Mouse (Mus musculus): ENCODE measurements around the gene Nr2f6.

Gene Nr2f6

DNA sequence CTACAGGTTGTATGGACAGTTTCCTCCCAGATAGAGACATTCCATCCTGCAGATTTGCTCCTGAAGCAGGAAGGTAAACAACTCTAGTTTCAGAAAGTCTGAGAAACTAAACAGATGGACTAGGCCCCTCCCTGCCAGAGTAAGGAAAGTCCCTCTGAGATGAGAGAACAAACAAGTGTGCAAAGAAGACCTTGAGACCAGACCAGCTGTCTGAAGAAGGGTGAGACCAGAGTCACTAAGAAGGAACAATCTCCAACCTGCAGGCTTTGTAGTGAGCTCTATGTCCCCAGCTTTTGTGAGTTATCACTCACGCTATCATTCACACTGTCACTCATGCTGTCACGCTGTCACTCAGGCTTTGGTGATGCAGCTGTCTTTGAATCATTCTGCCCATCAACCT lies 9.9 kb upstream of the Nr2f6 start:
- DNase-seq (ENCODE audit: low spot score in 2 of 2) = no peak

DNA sequence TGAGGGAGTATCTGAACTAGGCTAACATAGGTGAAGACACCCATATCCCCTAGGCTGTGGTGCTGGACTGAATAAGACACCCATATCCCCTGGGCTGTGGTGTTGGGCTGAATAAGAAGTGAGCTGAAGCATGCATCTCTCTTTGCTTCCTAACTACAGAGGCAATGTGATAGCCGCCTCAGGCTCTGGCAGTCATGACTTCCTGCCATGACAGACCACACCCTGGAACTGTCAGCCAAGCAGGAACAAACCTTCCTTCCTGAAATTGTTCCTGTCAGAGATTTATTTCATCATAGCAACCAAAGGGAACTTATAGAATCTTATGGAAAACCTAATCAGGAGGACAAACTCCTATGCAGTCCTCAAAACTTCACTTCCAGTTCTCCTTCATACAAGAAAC lies 6.5 kb upstream of the Nr2f6 start:
- DNase-seq (ENCODE audit: low spot score in 2 of 2) = no peak

DNA sequence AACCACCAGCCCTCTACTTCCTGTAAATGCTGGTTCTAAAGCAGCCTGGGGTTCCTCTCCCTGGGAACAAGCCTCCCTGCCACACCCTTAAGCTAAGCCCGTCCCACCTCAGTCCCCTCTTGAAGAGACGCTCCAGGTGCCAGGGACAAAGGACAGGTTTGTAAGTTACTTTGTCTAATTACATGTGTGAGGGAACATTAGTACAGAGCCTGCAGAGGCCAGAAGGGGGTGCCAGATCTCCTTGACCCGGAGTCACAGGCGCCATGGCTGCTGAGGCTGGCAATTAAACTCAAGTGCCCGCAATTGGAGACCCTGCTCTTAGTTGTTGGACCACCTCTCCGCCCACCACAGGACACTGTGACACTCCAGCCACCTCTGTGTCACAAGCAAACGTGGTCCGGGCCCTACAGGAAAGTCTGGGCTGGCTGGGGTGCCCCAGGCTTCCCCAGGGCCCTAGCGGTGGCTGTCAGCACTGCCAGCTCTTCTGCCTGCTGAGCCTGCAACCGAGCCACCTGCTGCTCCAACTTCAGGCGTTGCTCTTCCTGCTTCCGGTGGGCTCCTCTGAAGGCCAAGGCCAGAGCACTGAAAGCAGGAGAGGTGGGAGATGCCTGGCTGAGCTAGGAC lies 3.6 kb upstream of the Nr2f6 start:
- no peak for DNase-seq (ENCODE audit: low spot score in 2 of 2)

DNA sequence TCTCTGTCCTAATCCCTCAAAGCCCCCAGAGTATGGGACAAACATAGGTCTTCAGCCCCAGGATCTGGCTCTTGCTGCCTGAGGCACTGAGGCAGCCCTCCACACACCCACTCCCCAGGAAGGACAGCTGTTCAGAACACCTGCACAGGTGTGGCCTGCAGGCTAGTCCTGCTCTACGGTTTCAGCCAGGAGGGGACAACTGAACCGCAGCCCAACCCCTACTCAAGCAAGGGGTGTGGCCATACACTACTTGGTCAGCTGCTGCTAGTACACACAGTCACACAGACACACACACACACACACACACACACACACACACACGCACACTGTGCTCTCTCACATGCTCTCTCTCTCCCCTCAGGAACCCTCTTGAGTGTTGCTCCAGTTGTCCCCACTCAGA lies 2.1 kb upstream of the Nr2f6 start:
- no peak for DNase-seq (ENCODE audit: low spot score in 2 of 2)

- DNase-seq (ENCODE audit: low spot score in 2 of 2) = no peak
Measured at GRCm38 (mm10) chr8:71383396-71383795, 1.6 kb upstream of the Nr2f6 start.

GRCm38 (mm10) chr8:71381971-71382961 lies 506 bp upstream of the Nr2f6 start:
- DNase-seq (ENCODE audit: low spot score in 2 of 2) = peak; percentile 80 to 82

DNA sequence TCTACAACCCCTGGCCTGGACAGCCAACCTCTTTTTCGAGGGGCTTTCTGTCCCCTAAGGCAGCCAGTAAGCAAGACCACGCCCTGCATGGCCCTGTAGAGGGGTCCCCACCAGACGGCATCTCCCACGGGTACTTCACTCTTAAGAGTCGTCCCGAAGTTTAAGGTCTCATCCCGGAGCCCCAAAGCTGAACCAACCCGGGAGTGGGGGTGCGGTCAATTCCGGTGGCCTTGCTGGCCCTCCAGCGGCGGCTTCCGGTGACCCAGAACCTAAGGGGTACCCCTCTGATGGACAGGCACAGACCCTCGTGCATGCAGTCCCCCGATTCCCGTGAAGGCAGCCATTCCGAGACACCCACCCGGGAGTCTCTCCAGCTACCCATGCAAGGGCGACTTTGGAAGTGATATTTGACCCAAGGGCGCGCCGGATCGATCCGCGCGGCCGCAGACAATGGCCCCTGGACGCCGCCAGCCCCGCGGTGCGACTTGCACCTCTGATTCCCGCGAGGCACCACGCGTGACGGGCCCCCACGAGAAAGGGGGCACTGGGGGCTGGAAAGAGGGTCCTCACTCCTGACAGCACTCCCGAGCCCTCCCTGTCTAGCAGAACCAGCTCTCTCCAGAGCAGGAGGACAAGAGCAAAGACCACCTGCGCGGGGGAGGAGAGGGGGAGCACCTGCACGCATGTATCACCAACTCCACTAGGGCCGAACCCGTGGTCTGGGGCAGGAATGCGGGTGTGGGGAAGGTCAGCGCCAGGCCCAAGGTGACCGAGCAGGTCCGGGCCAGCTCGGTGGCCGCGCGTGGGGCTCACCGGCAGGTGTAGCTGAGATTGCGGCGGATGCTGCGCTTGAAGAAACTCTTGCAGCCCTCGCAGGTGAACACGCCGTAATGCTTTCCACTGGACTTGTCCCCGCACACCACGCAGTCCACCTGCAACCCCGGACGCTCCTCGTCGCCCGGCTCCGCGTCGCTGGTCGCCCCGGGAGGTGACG lies 1.3 kb downstream of the Nr2f6 start:
- no peak for DNase-seq (ENCODE audit: low spot score in 2 of 2)

- no peak for DNase-seq (ENCODE audit: low spot score in 2 of 2)
Measured at GRCm38 (mm10) chr8:71379512-71380075, 2.2 kb downstream of the Nr2f6 start.

GRCm38 (mm10) chr8:71379008-71379407 lies 2.8 kb downstream of the Nr2f6 start:
- no peak for DNase-seq (ENCODE audit: low spot score in 2 of 2)

DNA sequence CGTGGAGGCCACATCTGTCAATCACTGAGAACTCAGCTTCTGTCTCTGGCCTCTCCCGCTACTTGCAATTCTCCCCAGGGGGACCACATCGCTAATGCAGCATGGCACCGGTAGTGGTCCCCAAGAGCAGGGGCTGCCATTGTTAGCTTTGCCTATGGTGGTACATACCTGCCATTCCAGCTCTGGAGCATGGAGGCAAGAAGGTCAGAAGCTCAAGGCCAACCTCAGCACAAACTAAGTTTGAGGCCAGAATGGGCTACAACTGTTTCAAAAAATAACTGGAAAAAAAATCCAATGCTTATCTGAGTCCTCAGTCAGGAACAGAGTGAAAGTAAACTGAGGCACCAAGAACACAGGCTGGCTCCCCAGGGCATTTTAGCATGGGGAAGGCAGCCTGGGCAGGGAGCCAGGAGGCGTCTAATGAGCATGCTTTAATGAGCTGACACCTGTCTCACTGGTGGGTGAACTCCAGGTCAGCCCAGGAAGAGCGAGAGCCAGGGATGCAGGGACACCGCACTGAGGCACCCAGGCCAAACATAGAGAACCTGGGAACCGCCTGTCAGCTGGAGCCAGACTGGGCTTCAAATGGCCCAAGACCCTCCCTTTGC lies 5.2 kb downstream of the Nr2f6 start:
- DNase-seq (ENCODE audit: low spot score in 2 of 2) = no peak

- DNase-seq (ENCODE audit: low spot score in 2 of 2) = peak; percentile 63 to 69
Measured at GRCm38 (mm10) chr8:71375581-71376422, 6.0 kb downstream of the Nr2f6 start.

DNA sequence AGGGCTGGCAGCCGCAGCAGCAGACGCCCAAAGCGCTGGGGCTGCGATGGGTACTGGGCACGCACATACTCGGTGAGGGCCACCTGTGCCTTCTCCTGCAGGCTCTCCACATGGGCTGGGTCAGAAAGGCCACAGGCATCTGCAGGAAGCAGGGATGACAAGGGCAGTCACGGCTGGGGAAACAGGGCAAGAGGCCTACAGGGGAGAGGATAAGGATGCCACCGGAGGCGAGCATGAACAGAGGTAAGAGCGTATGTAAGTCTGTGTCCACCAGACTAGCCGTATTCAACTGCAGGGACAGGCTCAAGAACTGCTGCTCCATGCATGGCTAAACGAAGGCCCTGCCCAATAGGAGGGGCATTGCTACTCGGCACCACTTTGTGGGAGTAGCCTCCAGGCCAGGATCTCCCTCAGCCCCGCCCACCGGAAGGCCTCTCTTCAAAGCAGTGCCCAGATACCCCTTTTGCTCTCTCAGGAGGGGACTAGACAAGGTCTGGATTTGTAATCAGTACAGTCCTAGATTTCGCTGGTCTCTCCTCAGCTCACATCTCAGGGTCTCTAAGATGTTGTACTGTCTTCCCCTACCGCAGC lies 7.0 kb downstream of the Nr2f6 start:
- peak; percentile 26 to 29 for DNase-seq (ENCODE audit: low spot score in 2 of 2)

GRCm38 (mm10) chr8:71373000-71373399 lies 8.8 kb downstream of the Nr2f6 start:
- DNase-seq (ENCODE audit: low spot score in 2 of 2) = no peak

DNA sequence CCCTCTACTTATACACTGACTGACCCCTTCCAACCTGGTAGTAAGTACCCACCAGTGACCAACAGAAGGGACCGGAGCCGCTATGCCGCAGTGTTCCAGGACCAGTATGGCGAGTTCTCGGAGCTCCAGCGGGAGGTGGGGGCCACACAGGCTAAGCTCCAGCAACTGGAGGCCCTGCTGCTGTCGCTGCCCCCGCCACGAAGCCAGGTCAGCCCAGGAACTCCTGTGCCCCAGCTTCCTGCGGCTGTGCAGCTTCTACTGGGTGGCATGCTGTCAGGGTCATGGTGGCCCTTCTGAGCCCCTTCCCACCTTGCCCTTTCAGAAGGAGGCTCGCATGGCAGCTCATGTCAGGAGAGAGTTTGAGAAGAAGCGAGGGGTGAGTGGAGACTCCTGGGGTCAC lies 9.3 kb downstream of the Nr2f6 start:
- DNase-seq (ENCODE audit: low spot score in 2 of 2) = no peak

DNA sequence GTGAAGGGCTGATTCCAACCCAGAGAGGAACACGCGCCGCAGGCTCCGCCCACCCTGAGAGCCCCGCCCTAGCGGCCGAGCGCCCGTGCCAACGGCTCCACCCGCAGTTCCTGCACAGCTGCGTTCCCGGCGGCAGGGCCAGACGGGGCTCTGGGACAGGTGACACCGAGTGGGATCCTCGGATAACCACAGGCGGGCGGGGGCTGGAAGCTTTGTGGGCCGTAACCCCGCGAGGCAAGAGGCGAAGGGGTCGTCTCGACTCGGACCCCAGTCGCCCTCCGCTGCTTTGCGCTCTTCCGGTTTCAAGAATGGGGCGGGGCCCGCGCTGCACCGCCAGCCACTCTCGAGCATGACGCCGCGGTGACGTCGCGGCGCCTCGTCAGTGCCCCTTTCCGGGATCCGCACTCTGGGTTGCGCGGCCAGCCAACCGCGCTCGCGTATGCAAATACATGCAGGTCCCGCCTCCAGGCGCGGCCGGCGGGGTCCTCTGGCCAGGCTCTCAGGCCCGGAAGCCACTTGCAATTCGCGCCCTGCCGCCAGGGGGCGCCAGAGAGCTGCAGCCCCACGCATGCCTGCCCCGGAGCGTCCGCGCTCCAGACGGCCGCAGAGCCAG lies 10.4 kb downstream of the Nr2f6 start, which contains the start of gene Ocel1:
Ocel1 (plus strand) TSS at position 63 of the 613 bp plus-strand sequence.
- DNase-seq (ENCODE audit: low spot score in 2 of 2) = peak; percentile 99

GRCm38 (mm10) chr8:71370711-71371235 lies 11.0 kb downstream of the Nr2f6 start:
- DNase-seq (ENCODE audit: low spot score in 2 of 2) = no peak

DNA sequence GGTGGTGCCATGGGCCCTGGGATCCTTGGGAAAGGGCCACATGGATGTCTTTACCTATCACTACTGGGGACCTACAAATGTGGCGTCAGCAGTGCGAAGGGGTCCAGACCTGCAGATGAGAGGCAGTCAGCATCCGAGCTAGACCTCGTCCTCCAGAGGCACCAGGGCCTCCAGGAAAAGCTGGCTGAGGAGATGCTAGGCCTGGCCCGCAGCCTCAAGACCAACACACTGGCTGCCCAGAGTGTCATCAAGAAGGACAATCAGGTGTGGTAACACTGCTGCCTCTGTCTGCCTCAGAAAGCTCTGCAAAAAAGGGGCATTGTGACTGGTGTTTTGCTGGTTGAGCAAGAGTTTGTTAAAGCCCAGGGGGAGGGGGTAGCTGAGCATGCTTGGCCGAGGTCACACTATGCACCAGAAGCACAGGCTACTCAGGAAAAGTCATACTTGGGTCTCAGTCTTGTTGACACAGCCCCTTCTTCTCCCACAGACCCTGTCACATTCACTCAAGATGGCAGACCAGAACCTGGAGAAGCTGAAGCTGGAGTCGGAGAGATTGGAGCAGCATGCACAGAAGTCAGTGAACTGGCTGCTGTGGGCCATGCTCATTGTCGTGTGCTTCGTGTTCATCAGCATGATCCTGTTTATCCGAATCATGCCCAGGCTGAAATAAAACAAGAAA lies 12.6 kb downstream of the Nr2f6 start:
- DNase-seq (ENCODE audit: low spot score in 2 of 2) = no peak

DNA sequence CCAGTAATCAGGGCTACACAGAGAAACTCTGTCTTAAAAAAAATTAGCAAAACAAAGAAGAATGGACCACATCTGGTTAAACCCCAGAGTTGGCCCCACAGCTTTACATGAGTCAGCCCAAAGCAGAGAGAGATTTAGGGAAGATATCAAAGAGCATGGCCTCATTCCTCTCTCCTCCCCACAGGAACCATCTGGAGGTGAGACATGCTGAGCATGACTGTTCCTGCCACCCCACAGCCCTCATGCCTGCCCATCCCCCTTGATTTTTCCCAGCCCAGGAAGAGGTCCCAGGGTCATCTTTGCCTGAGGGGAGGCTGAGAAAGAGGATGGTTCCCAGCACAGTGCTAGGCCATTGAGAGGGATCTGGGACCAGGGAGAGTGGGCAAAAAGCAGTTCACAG lies 13.4 kb downstream of the Nr2f6 start:
- no peak for DNase-seq (ENCODE audit: low spot score in 2 of 2)

Data from spleen, postnatal 36 days (tissue).